Mouse (Mus musculus) right cerebral cortex, adult 18-20 months (tissue): ENCODE results near the gene Pdha2.
A peak's percentile ranks its signal among the peaks of the same experiment; 100 is the strongest.

Experiments used
- DNase-seq: peaks from one replicate; pipeline ENCODE4 v3.0.0; 2022; ENCODE audit warnings: mixed read lengths

Pdha2 gene

DNA sequence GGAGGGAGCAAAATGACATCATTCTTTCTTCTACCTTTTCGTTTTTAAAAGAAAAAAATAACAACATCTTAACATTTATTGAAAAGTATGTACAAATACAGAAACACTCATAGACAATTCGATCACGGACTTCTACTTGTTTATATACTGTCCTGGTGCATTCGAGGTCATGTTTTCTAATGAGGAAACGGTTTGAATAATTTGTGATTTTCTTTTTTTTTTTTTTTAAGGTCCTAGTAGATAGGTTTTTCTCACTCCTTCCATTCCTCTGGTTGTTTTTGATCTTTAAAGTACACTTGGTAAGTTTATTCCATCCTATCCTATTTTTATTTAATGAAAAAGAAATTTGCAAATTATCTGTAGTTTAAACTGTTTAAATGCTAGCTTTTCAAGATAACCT lies at the start of gene Pdha2:
TSS of gene Pdha2 (minus strand) at position 101 of the 400 bp plus-strand sequence.
- DNase-seq, result no peak

DNA sequence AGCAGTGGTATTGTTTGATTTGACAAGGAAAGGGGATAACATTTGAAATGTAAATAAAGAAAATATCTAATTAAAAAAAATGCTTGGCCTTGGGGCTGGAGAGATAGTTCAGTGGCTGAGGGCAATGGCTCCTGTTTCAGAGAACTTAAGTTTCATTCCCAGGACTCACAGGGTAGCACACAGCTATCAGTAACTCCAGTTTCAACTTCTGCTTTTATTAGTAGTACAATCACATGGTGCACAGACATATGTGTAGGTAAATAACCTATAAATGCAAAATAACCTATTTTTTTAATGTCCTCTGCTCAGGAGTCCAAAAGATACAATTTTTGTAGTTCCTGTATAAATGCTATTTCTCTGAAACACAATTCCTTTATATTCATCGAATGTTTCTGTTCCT lies 48.4 kb upstream of the Pdha2 start:
- DNase-seq, result no peak

DNA sequence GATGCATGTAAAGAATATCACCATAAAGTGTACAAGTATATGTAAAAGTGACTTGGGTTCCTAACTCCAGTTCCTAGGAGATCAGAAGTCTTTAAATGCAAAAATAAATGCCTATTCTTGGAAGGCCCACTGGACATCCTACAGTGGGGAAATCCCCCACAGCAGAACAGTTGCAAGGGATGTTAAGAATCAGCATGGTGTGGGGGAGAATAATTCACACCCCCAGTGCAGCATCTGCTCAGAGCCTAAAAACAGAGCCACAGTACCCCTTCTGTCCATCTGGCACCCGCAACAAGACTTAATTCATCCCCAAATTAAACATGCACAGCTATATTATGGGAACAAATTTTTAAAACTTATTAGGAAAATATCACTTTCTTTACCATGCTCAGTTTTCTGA lies 39.3 kb upstream of the Pdha2 start:
- peak; percentile 71 for DNase-seq

DNA sequence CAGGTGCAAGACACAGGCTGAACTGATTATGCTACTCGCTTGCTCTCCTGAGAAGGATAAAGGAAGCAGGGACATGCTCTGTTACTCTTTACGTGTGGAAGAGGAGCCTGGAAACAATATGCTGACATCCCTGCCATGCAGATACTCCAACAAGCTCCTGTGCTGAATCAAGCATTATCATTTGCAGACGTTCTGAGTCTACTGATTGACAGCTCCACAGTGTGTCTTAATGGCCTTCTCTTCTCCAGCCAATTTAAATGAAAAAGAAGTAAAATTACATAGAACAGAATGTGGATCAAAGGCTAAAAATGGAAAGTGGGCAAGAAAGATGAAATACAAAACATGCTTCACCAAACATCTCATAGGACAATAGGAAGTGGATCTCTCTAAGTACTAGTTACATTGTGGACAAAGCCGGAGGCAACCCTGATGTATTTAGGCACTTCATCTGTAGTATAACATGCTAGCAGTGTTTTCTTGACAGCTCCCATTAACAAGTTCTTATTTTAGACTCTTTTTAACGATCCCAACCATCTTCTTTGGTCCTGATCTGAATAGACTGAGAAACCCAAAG lies 32.7 kb upstream of the Pdha2 start:
- DNase-seq, result no peak

DNA sequence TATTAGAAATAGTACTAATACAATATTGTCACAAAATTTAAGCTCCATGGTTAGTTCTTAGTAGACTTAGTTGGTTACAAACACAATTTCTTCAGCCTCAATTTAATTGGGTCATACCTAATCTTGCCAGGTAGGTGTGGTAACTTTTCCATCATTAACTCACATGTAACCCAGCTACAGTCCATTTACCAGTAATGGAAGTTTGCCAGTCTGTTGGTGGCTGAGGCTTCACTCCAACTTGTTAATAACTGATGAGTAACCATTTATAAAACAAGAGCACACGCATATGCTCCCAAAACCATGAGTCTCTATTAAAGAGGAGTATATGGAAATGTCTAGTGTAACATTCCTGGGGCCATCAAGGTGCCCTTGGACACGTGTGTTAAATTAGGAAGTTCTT lies 25.9 kb upstream of the Pdha2 start:
- no peak for DNase-seq

DNA sequence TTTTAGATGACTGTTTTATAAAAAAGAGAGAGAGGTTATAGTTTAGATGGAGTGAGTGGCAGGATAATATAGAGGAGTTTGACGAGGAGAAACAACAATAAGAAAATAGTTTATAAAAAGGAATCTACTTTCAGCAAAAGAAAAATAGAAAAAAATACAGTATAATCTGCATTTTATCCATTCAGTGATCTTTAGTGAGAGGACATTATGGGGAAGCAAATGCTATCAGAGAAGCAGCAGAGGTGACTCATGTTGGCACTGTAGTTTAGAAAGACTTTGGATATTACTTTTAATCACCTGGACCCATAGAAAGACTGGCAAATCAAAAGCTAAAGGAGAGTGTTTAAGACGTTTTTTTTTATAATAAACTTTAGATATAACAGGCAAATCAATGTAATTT lies 17.0 kb upstream of the Pdha2 start:
- DNase-seq, result no peak

DNA sequence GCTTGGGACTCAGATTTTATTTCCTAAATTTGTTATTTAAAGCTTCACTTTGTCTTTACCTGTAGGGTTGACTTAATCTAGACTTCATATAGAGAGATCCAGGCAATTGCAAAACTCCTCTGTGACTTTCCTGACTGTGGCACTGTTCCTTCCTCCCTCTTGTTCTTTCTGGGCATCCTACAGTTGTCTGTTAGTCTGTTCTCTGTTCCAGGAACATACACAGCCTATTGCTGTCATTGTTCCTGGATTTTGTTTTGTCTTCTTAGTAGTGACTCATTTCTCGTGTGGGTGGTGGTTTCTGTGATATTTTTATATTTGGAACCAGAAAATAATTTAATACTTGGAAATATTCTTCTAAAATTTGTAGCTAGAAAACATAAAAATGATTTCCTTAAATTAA lies 10.2 kb upstream of the Pdha2 start:
- no peak for DNase-seq

DNA sequence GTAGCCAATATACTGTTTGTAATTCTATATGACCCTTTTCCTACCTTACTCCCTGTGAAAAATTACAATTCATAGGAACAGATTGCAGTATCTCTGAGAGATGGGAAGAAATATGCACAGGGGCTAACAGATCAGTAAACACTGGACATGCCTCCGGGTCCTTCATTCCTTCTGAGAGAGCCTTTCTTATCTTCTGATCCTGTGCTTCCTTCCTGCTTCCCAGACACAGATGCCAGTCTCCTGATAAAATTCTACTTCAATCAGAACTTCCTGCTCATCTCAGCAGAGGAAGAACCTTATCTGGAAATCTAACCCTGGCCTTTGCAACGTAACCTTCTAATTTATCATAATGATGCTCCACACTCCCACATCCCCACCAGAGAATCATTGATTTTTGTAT lies 6.4 kb upstream of the Pdha2 start:
- no peak for DNase-seq

DNA sequence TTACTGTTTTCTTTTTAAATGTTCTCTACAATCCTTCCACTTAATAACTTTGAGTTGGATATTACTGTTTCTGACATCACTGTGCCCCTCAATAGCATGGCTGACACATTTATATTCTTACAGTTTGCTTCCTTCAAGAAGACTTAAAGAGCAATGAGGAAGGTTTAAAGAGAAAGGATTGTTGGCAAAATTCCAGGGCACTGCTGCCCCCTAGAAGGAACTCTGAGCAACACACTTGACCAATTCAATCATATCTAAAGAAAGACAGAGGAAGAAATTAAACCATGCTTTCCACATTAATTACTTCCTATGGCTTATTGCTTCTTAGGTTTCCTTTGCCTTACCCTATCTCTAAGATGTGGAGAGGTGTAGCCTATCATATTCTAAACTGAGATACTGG lies 4.8 kb upstream of the Pdha2 start:
- no peak for DNase-seq

DNA sequence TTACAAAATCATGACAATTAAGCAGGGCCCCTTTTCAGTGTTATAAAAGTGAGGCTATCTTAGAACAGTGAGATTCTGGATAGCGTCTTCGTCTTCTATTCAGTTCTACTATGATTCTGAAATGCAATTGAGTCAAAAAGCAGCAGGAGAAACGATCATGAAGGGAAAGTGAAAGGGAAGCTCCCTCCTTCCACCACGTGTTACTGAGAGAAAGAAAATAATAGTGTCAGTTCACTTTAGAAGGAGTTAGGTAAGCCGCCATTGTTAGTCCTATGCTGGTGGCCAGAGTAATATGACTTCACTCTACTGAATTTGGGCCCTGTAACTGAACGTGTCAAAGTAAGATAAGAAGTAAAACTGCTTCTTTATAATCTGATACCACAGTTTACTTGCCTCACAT lies 4.1 kb upstream of the Pdha2 start:
- DNase-seq, result no peak

DNA sequence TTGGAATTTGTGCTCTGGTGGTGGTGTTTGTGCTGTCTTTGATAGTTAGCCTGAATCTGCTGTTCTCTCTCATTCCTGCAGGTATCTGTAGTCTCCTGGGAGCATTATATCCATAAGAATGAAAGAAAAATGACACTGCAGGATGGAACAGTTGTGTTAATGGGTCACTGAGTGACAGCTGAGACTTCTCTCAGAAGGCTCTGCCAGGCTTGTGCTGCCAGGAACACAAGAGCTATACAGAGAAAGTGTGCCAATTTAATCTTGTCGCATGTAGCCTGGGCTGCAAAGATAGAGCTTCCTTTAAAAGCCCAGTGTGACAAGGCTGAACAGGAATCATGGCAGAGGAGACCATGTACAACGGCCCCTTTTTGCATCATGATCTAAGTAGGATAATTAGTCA lies 2.6 kb upstream of the Pdha2 start:
- DNase-seq, result peak; percentile 3

DNA sequence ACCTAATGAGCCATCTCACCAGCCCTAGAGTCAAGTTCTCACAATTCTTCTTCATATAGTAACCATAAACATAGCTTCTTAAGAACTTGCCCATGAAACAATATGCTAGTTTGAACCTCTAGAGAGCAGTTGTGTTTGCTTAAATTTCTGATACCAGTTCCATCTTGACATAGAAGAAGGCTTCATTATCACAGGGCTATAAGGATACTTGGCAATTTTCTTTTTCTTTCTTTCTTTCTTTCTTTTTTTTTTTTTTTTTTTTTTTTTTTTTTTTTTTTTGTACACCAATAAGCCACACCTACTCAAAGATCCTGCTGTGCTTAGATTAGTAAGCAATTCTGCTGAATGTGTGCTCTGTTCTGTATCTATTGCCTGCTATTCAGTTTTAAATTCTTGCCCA lies 2.0 kb upstream of the Pdha2 start:
- DNase-seq, result no peak

DNA sequence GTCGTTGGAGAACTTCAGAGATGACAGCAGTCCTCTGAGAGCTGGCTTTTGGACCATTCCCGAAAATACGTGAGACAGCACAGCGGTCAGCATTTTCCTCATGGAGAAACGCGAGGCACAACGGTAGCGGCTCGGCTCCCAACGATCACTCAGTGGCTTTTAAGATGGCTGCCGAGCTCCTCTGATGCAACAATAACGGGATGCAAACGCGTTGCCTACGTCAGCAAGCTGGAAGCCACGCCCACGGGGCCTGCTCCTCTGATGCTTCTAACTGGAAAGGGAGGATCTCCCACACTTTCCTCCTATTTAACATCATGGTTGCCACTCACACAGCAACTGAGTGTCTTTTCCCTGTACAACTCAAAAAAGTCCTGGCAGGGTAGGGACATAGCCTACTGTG lies 511 bp downstream of the Pdha2 start:
- DNase-seq, result no peak

DNA sequence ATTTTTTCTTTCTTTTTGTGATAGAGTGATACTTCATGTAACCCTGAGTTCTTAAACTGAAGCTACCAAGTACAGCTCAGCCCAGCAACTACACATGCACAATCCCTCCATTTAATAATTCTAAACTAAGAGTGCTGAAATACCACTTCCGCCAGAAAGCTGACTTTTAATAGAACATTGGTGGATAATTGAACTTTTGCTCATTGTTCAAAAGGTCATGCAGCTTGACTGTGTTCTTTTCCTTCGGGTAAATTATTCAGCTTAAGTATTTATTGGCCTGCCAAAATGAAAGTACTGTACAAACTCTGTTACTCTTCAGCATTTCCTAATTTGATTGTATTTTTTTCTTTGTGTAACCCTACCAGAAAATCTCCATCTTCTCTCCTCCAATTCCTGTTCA lies 10.4 kb downstream of the Pdha2 start:
- DNase-seq, result no peak

DNA sequence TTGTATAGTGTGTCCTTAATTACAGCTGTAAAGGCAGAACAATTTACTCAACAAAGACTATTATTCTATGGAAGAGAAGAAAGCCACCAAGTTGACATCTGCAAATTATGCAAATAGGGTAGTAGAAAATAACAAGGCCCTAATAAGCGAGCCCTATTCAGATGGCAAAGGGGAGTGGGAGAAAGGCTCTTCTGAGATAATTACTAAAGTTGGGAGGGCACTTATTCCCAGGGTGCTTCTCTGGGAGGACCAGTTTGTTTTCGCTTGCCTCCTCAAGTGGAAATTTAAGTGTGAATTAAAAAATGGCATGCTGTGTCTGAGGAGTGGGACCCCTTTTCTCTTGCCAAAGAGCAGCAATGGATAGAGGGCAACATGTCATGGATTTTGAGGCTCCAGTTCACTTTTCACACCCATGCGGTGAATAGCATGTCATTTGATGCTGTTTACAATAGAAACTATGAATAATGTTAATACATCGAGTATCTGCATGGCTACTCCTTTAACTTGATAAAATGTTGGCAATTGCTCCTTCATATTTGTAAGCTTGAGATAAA lies 14.8 kb downstream of the Pdha2 start:
- no peak for DNase-seq

DNA sequence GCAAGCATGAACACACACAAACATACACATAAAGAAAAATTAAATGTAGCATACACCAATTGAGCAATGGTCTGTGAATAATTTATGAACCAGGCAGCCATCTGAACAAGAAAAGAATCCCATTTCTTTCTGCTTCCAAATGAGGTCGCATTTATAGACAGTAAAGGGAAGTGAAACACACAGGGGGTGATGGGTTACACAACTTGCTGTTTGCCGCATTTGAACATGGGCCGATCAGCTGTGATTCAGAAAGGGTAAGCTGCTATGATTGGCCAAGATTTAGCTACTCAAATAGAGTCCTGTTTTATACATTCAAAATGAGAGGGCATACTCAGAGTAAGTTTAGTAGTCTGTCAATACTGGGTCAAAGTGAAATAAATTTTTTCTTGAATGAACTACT lies 20.5 kb downstream of the Pdha2 start:
- no peak for DNase-seq

DNA sequence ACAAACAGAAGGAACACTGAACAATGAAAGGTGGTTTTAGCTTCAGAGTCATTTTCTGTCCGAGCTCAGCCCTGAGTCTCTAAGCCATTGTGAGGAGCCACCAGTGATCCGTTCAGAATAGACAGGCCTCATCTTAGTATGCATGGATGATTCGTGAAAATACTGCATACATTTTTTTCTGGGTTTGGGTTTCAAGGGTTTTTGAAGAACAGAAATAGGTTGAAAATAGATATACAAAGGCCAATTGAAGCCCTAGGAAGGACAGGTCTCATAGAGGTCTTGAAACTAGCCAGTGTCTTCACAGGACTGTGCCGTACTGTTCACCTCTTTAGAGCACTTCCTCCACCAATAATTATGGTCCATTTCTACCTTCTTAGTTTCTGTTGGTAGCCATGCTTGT lies 21.7 kb downstream of the Pdha2 start:
- DNase-seq, result no peak

DNA sequence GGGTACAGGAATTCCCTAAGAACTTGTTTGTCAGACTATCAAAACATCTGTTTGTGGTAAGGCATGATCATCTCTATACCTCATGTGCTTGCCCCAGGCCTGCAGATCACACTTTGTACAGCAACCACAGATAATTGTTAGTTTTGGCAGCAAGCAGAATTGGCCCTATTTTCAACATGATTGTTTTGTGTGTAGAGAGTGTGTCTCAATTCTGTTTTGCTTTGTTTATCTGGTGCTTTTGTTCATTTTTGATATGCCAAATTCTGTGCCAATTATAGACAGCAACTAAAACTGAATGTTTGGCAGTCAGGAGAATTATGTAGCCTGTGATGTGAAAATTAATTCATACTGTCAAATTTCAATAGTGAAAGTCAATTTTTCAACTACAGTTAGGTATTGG lies 51.2 kb downstream of the Pdha2 start:
- no peak for DNase-seq
